Mouse (Mus musculus) myocyte (in vitro differentiated cells): ENCODE data around the gene Stk32c.

Source experiments
- MAX ChIP-seq: IDR thresholded peaks from one replicate; pipeline ENCODE4 v1.6.1; 2011; ENCODE audit warnings: low read depth, mild to moderate bottlenecking, control low read depth
- MYOG ChIP-seq, 3 experiments: IDR thresholded peaks; one replicate each; pipeline ENCODE4 v1.6.1; 2011; ENCODE audit warnings: control low read depth in 2 of 3, low read depth in 2 of 3, mild to moderate bottlenecking in 2 of 3; ENCODE audit not compliant: insufficient read length in 2 of 3, control insufficient read depth in 1 of 3, insufficient read depth in 1 of 3
- POLR2A ChIP-seq: IDR thresholded peaks from one replicate; pipeline ENCODE4 v1.6.1; 2011; ENCODE audit warnings: low read depth, mild to moderate bottlenecking, control low read depth, moderate library complexity; ENCODE audit not compliant: insufficient read length
- POLR2AphosphoS2 ChIP-seq: IDR thresholded peaks from one replicate; pipeline ENCODE4 v1.6.1; 2011; ENCODE audit warnings: low read depth, control low read depth; ENCODE audit not compliant: insufficient read length
- REST ChIP-seq: IDR thresholded peaks from one replicate; pipeline ENCODE4 v1.6.1; 2011; ENCODE audit warnings: mild to moderate bottlenecking, control low read depth, moderate library complexity; ENCODE audit not compliant: insufficient read depth, insufficient read length
- SRF ChIP-seq: IDR thresholded peaks from one replicate; pipeline ENCODE4 v1.6.1; 2011; ENCODE audit warnings: low read depth; ENCODE audit not compliant: control insufficient read depth, insufficient read length
- TCF12 ChIP-seq: IDR thresholded peaks from one replicate; pipeline ENCODE4 v1.6.1; 2011; ENCODE audit warnings: mild to moderate bottlenecking, control low read depth; ENCODE audit not compliant: poor library complexity, insufficient read depth, severe bottlenecking
- TCF3 ChIP-seq: IDR thresholded peaks from one replicate; pipeline ENCODE4 v1.6.1; 2011; ENCODE audit warnings: low read depth, control low read depth; ENCODE audit not compliant: insufficient read length
- USF1 ChIP-seq: IDR thresholded peaks from one replicate; pipeline ENCODE4 v1.6.1; 2011; ENCODE audit warnings: low read depth, mild to moderate bottlenecking, control low read depth, moderate library complexity

DNA sequence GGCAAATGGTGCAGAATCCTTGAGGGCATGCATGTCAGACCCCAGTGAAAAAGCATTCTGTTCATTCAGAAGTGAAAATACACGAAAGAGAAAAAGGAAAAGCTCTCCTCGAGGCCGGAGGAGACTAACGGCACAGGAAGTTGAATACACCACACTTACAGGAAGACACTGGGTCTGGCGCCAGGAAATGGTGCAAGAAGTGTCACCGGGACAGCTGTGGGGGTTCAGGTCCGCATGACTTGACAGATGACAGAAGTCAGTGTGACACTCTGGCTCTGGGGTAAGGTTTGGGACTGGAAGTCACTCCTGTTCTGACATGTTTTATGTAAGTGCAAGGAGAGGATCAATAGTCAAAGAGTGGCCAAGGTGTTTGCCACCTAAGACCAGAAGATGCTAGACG lies 11.6 kb upstream of the Stk32c start:
- no peak for TF ChIP-seq POLR2A
- TF ChIP-seq USF1 = no peak
- TF ChIP-seq MAX = no peak
- no peak for TF ChIP-seq POLR2AphosphoS2
- TF ChIP-seq MYOG (IDR thresholded peaks at IDR 0.05; ENCODE audit: control insufficient read depth in 1 of 3, insufficient read depth in 1 of 3, insufficient read length in 2 of 3, low read depth in 2 of 3) = no peak
- no peak for TF ChIP-seq TCF3
- no peak for TF ChIP-seq SRF
- TF ChIP-seq REST = no peak
- no peak for TF ChIP-seq TCF12
